Mouse (Mus musculus): ENCODE data around the gene Zfp53.
A peak's percentile ranks its signal among the peaks of the same experiment; 100 is the strongest.

The Zfp53 gene

DNA sequence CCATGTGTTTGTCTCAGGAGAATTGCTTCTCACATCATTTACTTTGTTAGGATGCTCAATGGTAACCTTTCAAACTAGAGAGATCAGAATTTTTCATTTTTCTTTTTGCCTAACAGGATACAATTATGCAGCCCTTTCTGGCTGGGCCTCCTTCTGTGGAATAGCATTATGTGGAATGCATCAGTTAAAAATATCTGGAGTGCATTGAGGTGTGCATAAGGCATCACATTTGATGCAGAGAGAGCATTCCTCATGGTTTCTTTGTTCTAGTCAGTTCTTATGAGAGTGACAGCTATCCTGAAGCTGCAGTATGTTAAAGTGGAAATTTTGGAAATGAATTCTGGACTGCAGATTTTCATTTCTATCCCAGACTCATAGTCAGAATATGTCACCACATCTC is 37.5 kb downstream of the Zfp53 start:
- no peak for DNase-seq (ENCODE audit: low spot score in 2 of 2)

DNA sequence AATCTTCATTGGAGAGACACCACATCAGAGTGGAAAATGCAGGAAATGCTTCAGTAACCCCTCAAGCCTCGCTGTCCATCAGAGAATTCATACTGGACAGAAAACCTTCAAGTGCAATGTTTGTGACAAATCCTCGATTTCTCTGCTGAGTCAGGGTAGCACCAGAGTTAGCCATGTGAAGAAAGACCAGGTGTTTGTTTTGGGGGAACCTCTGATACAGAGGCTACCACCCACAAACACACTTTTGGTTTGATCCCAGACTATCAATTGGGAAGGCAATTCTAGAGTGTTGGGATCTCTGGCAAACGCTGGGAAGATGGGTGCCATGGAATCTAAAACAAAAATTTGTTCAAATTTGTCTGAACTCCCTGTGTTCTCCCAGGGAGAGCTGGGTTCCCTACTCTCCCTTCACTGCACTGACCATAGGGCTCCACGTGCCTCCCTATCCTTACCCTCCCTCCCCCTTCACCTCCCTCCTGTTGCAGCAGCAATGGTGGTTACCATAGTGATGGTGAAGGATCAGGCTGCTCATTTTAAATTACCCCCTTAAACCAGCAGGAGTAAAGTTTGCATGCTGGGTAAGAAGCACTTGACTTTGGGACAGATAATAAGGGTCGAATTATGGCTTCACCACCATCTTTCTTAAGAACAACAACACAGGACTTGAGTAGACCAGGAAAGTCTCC is 42.0 kb downstream of the Zfp53 start:
- no peak for DNase-seq (ENCODE audit: low spot score in 2 of 2)

- DNase-seq (ENCODE audit: low spot score in 2 of 2), result no peak
Observed at GRCm38 (mm10) chr17:21531621-21532020, 42.8 kb downstream of the Zfp53 start.

DNA sequence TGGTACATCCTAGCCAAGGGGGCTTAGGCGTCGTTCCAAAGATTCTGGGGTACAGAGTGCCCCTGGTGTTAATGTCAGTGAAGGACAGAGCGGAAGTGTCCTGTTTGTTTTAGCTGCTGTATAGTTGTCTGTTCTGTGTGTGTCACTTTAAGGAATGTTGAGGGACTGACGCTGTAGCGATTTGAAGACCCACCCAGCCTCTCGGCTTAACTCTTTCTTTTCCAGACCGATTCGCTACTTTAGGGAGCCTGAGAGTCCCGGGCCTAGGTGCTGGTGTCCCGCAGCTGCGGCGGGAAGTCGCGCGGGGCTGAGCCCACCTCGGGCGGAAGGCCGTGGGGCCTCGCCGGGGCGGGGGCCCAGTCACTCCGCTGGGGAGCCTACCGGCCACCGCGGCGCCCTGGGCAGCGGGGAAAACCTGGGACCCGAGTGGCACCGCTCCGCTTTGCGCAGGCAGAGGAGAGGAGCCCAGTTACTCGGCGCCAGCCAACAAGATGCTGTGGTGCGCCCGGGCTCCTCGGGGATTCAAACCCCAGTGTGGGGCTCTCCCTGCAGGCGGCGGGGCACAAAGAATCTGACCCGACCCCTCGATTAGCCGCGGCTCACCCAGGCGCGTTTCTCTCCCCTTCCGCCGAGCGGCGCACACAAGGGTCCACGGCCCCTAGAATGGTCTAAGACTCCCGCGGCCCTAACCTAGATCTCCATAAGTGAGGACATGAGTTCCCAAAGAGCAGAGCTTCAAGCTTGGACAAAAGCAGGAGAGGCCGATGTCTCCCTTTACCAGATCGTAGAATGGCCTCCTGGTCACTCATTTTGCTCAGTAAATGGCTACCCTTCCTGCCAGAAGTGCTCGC is 43.5 kb downstream of the Zfp53 start:
- DNase-seq (ENCODE audit: low spot score in 2 of 2), result peak; percentile 57 to 70

GRCm38 (mm10) chr17:21533961-21534360 is 45.2 kb downstream of the Zfp53 start:
- no peak for DNase-seq (ENCODE audit: low spot score in 2 of 2)

DNA sequence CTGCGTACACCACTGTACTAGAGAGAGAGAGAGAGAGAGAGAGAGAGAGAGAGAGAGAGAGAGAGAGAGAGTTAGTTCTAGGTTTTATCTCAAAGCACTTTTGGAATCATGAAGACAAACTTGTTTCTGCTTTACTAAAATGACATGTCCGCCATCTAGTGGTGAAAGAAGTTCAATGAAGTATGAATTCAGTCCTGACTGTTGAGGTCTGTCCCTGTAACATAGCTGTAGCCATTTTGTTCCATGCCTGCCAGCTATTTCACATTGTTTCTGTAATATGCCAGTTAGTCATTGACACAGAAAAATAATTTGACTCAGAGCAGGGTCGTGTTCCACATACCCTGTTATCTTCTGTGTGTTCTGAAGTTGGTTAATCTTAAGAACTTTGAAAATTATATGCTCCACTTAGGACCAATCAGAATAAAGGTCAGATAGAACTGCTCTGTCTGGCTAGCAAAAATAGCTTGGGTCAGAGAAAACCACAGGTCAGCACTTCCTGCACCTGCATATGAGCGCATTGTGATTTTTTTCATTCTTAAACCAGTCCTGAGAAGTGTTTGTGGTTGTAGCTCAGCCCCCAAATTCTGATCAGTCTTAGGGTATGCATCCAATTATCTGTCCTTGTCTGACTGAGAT is 45.8 kb downstream of the Zfp53 start:
- DNase-seq (ENCODE audit: low spot score in 2 of 2), result peak in 1 of 2 experiments; percentile 18

- peak; percentile 38 to 74 for DNase-seq (ENCODE audit: low spot score in 2 of 2)
Observed at GRCm38 (mm10) chr17:21535096-21536001, 46.6 kb downstream of the Zfp53 start, which contains the start of gene Zfp52. Gene Zfp52 (plus strand): TSS chr17:21535539.

DNA sequence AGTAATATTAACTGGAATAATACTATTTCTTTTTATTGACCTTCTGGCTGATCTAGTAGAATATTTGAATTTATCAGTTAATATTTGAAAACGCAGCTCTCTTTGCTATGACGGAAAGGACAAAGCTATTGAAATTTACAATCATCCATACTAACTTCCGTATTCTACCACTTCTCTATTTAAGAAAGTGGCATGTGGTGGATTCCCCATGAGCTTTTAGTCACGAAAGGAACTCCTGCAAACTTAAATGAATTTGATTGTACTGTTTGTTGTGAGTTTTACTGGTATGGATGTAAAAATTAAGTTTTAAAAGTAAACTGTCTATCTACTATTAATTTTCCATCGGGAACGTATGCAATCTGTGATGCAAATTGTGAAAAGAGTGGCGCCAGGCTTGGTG is 47.3 kb downstream of the Zfp53 start:
- no peak for DNase-seq (ENCODE audit: low spot score in 2 of 2)

- no peak for DNase-seq (ENCODE audit: low spot score in 2 of 2)
Observed at GRCm38 (mm10) chr17:21536676-21537075, 47.9 kb downstream of the Zfp53 start.

- no peak for DNase-seq (ENCODE audit: low spot score in 2 of 2)
Observed at GRCm38 (mm10) chr17:21557831-21558230, 69.0 kb downstream of the Zfp53 start.
